Mouse (Mus musculus): ENCODE measurements around the gene 4930595D18Rik.

- no peak for TF ChIP-seq CTCF (IDR thresholded peaks at IDR 0.05; ENCODE audit: borderline replicate concordance, insufficient read depth, low read length)
- TF ChIP-seq POLR2A (IDR thresholded peaks at IDR 0.05; ENCODE audit: low read depth, low read length) = no peak
These were observed 63.2 kb downstream of the 4930595D18Rik start for GRCm38 (mm10) chr12:111120976-111121645.

Data from embryonic fibroblast, embryonic 13.5 days (primary cell).